Mouse (Mus musculus): ENCODE measurements around the gene Nek4. TPM values are rescaled to one million over a fixed set of nuclear protein-coding genes. Genes with fewer than 3 reads are reported as not detected.

The Nek4 gene
- 7.8 and 8.2 TPM in 2 replicates for total RNA-seq (2014; fragmentation: Nextera tagmentation)
- 8.3 and 10.7 TPM in 2 replicates for total RNA-seq (2017)

DNA sequence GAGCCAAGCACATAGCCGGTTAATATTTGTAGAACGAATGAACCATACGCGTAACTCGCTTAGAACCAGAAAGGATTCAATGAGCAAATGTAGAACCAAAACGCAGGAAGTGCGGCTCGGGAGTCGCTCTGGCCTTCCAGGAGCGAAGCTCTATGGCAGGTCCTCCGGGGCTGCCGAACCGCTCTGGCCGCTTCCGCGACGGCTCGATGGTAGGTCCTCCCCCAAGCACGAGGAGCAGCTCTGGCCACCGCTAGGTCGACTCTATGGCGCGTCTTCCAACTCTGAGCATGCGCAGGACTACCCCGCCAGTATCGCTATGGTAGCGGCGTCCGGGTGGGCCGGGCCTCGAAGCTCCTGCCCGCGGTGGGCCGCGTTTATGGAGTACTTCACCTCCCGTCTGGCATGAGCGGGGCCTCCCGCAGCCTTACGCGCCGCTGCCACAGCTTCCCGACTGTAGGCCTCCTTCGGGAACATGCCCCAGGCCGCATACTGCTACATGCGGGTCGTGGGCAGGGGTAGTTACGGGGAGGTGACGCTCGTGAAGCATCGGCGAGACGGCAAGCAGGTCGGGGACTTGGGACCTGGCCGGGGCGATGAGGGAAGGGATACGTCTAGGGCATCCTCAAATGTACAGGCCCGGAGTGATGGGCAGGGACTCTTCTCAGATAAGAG is at the start of gene Nek4:
Gene Nek4, plus strand, starts transcription at position 224 of the 672 bp plus-strand sequence.
- peak; percentile 98 for ATAC-seq (replicated peaks; ENCODE audit: low FRiP score, low TSS enrichment, poor library complexity, severe bottlenecking)

GRCm38 (mm10) chr14:30902628-30903027 is 48.5 kb upstream of the Nek4 start:
- ATAC-seq (replicated peaks; ENCODE audit: low FRiP score, low TSS enrichment, poor library complexity, severe bottlenecking): no peak

DNA sequence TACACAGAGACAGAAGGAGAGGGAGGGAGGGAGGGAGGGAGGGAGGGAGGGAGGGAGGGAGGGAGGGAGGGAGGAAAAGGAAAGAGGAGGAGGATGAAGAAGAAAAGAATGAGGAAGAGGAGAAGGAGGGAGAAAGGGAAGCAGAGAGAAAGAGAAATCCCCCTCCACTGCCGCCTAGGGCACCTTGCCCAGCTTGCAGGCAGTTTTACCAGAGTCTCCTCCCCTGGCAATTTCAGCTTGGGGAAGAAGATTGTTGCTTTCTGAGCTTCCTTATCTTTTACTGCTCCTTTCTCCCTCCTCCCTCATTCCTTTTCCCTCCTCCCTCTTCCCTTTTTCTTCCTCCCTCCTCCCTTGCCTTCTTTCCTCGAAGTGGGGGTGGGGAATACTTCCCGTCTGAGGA is 48.1 kb upstream of the Nek4 start:
- ATAC-seq (replicated peaks; ENCODE audit: low FRiP score, low TSS enrichment, poor library complexity, severe bottlenecking): no peak

DNA sequence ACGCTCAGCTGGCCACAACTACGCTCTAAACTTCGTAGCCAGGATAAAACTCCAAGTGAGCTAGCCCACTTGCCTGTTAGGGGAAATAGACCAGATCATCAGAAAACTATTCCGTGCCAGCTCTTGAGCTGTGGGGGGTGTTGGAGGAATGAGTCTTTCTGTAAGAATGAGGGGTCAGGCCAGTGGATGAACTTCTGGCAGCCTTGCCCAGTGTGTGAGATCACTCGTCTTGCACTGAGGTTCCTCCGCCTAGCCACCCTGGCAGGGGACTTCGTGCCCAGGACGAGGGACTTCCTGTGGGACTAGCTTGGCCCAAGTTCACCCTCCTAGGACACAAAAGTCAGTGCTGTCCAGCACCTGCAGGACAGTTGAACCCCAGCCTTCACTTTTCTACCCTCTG is 46.9 kb upstream of the Nek4 start:
- ATAC-seq (replicated peaks; ENCODE audit: low FRiP score, low TSS enrichment, poor library complexity, severe bottlenecking): no peak

DNA sequence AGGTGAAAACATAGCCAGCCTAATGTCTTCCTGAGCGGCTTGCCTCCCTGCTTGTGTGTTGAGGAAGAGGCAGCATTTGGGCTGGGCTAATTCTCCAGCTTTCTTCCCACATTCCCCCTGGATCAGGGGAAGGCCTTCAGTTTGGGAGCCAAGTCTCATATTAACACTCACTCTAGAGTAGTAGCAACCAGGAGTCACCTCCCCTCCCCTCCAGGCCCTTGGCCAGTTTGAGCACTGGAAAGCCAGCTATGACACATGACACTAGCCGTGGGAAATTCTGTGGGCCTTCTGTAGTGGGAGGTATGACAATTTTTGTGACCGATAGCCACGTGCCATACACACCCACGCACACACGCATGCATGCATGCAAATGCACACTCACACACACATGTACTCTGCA is 45.2 kb upstream of the Nek4 start:
- ATAC-seq (replicated peaks; ENCODE audit: low FRiP score, low TSS enrichment, poor library complexity, severe bottlenecking): no peak

- ATAC-seq (replicated peaks; ENCODE audit: low FRiP score, low TSS enrichment, poor library complexity, severe bottlenecking): no peak
These were observed 43.3 kb upstream of the Nek4 start for GRCm38 (mm10) chr14:30907814-30908265.

GRCm38 (mm10) chr14:30911141-30911540 is 40.0 kb upstream of the Nek4 start:
- no peak for ATAC-seq (replicated peaks; ENCODE audit: low FRiP score, low TSS enrichment, poor library complexity, severe bottlenecking)

DNA sequence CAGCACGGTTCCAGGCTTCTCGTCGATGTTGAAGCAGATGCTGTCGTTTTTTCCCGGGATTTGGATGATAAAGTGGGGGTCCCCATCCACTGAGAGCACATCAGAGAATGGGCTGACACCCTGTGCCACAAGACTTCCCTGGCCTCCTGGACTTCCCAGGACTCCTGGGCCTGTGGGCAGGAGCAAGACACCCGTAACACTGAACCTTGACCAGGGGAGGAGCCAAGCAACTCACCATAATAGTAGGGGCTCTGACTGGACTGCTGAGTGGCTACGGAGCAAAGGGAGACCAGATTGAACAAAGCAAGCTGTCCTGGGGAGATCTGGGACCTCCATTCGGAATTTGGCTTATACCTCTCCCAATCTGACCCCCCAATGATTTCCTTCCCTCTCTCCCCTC is 38.5 kb upstream of the Nek4 start:
- no peak for ATAC-seq (replicated peaks; ENCODE audit: low FRiP score, low TSS enrichment, poor library complexity, severe bottlenecking)

DNA sequence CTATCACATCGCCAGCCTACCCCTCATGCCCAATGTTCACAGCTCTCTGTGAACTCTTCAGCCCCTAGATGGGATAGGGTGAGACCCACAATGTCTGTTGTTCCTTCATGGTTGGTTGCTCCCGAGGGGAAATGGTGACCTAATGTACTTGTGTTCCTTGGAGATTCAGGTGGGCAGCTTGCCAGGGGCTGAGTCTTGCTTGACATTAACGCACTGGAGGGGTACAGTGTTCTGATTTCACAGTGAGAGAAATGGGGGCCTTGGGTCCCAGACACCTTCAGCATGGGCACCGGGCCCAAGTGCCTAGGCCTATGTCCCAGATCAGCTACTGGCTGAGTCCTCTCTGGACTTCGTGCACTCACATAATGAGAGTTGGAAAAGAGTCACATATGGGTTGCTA is 37.8 kb upstream of the Nek4 start:
- ATAC-seq (replicated peaks; ENCODE audit: low FRiP score, low TSS enrichment, poor library complexity, severe bottlenecking): no peak

DNA sequence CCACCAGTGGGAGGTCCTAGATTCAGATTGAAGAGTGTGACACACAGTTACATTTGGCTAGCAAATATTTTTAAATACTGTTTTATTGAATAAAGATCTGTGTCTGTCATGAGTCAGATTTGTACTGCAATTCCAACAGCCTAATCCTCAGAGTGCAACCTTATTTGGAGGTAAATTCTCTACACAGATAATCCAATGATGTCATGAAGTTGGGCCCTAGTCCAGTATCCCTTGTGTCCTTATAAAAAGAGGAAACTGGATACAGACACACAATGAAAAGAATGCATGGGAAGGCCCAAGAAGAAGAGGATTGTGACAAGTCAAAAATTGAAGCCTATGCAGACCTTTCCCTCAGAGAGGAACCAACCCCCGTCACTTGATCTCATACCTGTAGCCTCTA is 34.7 kb upstream of the Nek4 start:
- ATAC-seq (replicated peaks; ENCODE audit: low FRiP score, low TSS enrichment, poor library complexity, severe bottlenecking): no peak

DNA sequence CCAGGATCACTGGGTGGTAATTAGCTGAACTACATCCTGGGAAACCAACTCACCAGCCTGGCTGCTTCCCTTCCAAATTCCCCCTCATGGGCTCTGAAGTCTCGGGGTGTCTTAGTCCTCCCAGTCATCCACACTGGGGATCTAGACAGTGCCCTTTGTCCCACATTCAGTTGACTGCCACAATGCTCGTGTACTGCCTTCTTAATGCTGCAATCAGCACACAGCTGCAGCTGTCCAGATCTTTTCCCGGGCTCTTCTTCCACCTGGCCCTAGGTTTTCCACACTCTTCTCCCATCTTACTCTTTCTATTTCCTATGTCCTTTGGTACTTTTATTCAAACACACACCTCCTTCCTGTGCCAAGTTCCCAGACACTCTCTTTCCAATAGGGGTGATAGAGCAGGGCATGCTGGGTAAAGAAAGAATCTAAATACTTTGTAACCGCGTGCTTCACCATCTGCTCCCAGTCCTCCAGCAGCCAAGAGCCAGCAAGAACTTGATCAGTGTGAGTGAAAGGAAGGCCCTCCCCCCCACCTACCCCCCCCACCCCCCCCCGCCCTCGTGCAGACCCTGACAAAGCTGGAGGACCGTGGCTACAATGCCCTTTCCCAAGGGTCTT is 29.0 kb upstream of the Nek4 start:
- no peak for ATAC-seq (replicated peaks; ENCODE audit: low FRiP score, low TSS enrichment, poor library complexity, severe bottlenecking)

DNA sequence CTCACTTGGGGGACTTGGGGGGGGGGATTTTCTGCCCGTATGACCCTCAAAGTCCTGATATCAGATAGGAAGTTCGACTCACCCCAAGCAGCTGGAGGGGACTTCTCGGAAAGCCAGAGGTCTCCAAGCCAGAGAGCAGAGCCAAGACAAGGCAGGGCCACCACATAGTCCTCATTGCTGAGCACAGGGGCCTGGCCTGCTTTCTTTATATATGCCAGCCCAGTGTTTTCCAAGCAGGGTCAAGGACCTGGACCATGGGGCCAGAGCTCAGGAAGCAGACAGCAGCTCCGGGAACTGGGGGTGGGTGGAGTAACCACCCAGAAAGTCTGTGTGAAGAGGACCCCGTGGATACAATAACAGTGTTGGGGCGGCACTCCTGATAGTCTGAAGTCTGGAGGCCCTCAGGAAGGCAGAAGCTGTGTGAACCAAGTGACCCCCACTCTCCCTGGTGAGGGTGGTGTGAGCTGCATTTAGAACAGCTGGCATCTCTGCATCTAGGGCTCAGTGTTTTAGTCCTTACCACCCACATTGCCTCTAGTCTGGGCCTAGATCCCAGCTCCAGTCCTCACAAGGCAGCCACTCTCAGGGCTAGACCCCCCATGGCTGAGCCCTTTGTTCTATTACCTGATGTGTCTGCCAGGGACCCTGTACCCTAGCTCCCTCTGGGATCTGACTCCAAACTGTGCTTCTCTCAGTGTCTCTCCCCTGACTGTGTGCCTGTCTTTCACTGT is 27.6 kb upstream of the Nek4 start, which contains the start of gene Itih3:
Gene Itih3, minus strand, starts transcription at position 386 of the 731 bp plus-strand sequence.
- no peak for ATAC-seq (replicated peaks; ENCODE audit: low FRiP score, low TSS enrichment, poor library complexity, severe bottlenecking)

DNA sequence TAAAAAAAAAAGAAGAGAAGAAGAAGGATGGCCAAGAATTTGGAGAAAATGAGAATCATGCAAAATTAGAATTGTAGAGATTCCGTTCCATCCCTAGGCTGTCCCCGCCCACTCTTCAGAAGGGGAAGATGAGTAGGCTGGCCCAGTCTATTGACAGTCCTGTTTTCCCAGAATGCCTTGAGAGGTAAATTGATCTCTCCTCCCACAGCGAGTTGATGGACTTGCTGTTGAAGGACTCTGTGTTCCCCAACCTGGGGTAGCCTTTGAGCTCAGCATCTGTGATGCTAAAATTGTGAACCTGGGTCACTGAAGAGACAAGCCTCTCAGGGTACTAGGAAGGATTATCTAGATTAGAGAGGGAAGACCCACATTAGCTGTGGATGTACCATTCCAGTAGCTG is 25.7 kb upstream of the Nek4 start:
- ATAC-seq (replicated peaks; ENCODE audit: low FRiP score, low TSS enrichment, poor library complexity, severe bottlenecking): no peak

DNA sequence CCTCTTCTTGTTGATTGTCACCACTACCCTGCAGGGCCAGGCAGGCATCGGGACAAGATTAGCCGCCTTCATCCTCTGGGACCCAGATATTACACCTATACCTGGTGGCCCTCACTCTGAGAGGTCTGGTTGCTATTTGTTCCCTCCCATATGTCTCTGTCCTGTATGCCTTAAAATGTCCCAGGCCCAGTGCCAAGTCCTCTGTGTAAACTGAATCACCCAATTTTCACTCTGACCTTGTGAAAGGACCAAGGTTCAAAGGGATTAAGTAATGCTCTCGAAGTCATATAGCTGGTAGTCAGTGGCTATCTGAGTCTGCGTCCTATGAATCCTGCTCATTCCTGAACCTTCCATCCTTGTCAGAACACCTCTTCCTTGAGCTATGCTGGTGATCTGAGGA is 20.8 kb upstream of the Nek4 start:
- ATAC-seq (replicated peaks; ENCODE audit: low FRiP score, low TSS enrichment, poor library complexity, severe bottlenecking): no peak

GRCm38 (mm10) chr14:30933351-30933750 is 17.8 kb upstream of the Nek4 start:
- ATAC-seq (replicated peaks; ENCODE audit: low FRiP score, low TSS enrichment, poor library complexity, severe bottlenecking): no peak

- ATAC-seq (replicated peaks; ENCODE audit: low FRiP score, low TSS enrichment, poor library complexity, severe bottlenecking): no peak
These were observed 8.9 kb upstream of the Nek4 start for GRCm38 (mm10) chr14:30942254-30942653.

- ATAC-seq (replicated peaks; ENCODE audit: low FRiP score, low TSS enrichment, poor library complexity, severe bottlenecking): no peak
These were observed 8.1 kb upstream of the Nek4 start, which contains the start of gene Itih1 for GRCm38 (mm10) chr14:30943038-30943437. Gene Itih1 (minus strand): TSS chr14:30943289.

DNA sequence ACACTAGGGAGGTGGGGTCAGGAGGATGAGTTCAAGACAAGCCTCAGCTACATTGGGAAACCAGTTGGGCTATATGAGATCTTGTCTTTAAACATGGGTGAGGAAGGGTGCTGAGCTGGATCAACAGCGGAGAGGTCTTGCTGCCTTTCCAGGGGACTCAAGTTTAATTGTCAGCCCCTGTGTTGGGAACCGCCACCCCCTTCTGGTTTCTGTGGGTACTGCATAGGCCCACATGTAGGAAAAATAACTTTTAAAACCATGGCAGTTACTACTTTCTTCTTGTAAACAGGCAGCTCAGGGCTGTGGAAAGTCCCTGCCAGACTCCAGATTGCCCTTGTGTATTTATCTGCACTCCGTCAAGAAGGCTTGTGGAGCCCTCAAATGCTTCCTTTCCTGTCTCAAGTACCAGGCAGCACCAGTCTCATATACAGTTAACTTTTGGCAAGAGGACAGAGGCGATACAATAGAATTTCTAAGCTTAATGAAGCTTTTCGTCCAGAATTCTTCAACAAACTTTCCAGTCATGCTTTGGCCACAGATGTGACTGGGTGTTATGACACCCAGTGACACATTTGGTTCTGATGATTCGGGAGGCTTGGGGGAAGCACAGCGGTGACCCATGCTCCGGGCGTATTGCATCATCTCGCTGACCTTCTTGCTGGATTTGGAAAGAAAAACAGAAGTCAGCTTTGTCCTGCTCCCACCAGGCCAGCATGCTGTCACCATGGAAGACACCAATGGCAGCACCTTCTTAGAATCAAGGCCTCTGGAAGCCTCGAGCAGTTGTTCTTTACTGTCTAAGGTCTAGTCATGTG is 7.1 kb upstream of the Nek4 start:
- peak; percentile 84 for ATAC-seq (replicated peaks; ENCODE audit: low FRiP score, low TSS enrichment, poor library complexity, severe bottlenecking)

DNA sequence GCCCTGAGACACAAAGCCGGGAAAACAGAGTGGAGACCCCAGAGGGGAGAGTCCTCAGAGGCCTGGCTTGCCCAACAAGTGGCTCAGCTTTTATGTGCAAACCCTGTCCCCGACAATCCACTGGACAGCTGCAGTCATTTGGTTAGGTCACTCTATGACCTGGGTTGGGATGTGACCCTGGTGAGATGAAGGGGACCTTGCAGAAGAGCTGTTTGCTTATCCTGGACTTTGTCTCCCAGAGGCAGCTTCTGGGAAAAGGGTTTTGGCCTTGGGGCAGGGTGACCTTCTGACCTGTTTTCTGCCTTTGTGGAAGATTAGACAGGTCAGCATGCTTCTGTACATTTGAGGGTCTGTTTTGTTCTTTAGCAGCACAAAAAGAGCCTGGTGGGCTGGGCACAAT is 6.4 kb upstream of the Nek4 start:
- ATAC-seq (replicated peaks; ENCODE audit: low FRiP score, low TSS enrichment, poor library complexity, severe bottlenecking): no peak

DNA sequence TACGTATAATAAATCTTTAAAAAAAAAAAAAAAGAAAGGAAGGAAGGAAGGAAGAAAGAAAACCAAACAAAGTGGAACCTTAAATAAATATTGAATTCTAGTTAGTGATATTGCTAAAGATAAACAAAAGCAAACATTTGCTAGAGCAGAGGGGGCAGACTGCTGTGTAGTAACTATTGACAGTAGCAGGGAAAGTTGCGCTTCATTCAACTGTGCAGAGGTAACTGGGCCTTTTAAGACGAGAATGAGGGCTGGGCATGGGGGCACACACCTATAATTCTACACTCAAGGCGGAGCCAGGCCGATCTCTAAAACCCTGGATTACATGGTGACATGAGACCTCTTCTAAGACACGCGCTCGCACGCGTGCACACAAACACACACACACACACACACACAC is 1.2 kb upstream of the Nek4 start:
- no peak for ATAC-seq (replicated peaks; ENCODE audit: low FRiP score, low TSS enrichment, poor library complexity, severe bottlenecking)
